8 mouse cellular contexts compared by ENCODE assay signal in the genomic region with DNA sequence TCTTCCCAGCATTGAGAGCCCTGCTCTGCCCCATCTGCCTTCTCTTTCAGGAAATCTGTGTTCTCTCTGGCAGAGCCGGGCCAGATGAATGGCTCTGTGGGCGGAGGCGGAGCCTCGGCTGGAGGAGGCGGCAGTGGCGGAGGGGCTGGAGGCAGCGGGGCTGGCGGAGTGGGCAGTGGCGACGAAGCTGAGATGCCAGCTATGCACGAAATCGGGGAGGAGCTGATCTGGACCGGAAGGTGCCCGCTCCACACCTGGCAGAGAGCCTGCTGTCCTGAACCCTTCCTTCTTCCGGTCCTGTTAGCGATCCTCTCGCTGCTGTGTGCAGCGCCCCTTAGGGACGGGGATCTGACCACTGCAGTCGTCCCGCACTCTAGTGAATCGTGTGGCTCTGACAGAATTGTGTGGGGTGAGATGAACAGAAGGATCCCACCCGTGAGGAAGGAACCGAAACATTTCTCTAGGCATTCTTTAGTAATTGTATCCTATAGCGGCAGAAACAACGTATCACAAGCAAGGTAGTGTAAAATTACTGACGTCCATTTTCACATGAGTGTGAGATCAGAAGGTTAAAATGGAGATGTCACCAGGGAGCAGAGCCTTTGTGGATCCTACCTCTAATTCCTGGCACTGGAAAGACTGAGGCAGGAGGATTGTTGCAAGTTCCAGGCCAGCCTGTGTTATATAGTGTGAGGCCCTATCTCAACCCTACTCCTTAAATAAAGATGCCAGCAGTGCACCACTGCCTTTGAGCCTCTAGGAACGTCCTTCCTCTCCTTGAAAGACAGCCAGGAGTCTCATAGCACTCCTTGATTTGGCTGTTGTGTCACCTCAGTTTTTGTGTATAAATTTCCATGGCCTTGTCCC. TPM values are rescaled to one million over a fixed set of nuclear protein-coding genes. Genes with fewer than 3 reads are reported as not detected.
DNase-seq lines count a peak whose midpoint lies in the region; ATAC-seq and TF ChIP-seq lines count a peak whose summit lies in the region.

No protein-coding gene starts in this region.

- H3K4me3 ChIP-seq in G1E (ENCODE audit: low read depth, low read length): peak overlapping the region; percentile 71
- peak overlapping the region; percentile 55 for H3K4me3 ChIP-seq in cerebellum, adult 2 months (replicated peaks; ENCODE audit: insufficient read depth, low read depth, low read length)
- peak overlapping the region; percentile 50 for H3K4me3 ChIP-seq in lung, embryonic 14.5 days (ENCODE audit: low read depth, low read length)

- no peak for DNase-seq in G1E (ENCODE audit: low spot score)
- peak; percentile 90 to 92 for DNase-seq in cerebellum, adult 2 months
- peak; percentile 67 for DNase-seq in forelimb bud, embryonic 11.5 days (ENCODE audit: low read depth, low spot score)
- DNase-seq in heart, postnatal 4 days: peak; percentile 93
- DNase-seq in layer of hippocampus, adult 8-10 months (ENCODE audit: low spot score in 2 of 2): peak; percentile 88 to 90
- peak; percentile 92 for DNase-seq in lung, embryonic 14.5 days
- peak; percentile 88 for DNase-seq in testis, postnatal 14 days (ENCODE audit: low spot score)

- peak overlapping the region; percentile 58 for H3K9ac ChIP-seq in lung, embryonic 14.5 days

- peak; percentile 69; the same call in 1 of the 2 replicates for TF ChIP-seq POLR2A in cerebellum, adult 2 months (IDR thresholded peaks at IDR 0.05; ENCODE audit: borderline replicate concordance, insufficient read depth, low read length)

- no peak for ATAC-seq in G1E (ENCODE audit: extremely low read depth, insufficient number of reproducible peaks, low FRiP score, poor library complexity, severe bottlenecking)
- ATAC-seq in lung, embryonic 14.5 days (ENCODE audit: insufficient read depth): peak; percentile 95
- peak; percentile 65; the same call in 1 of the 2 replicates for ATAC-seq in neutrophil, adult 5-6 weeks (ENCODE audit: extremely low read depth, insufficient number of reproducible peaks, low FRiP score, poor library complexity, severe bottlenecking)

- WGBS in cerebellum, adult 2 months: 2% methylated on average over 28 of the region's 28 CpGs
- WGBS in lung, embryonic 14.5 days: under 1% methylated on average over 28 of the region's 28 CpGs

- H3K36me3 ChIP-seq in G1E (replicated peaks): no peaks in the 10 kb centered on the region
- no peaks in the 10 kb centered on the region for H3K36me3 ChIP-seq in lung, embryonic 14.5 days (ENCODE audit: insufficient read depth)

- H3K4me1 ChIP-seq in G1E (ENCODE audit: insufficient read depth, low read depth, low read length): peaks cover 5% of the 10 kb centered on the region
- H3K4me1 ChIP-seq in cerebellum, adult 2 months (ENCODE audit: control insufficient read depth, insufficient read depth, low read length): no peaks in the 10 kb centered on the region
- H3K4me1 ChIP-seq in lung, embryonic 14.5 days (ENCODE audit: insufficient read depth): no peaks in the 10 kb centered on the region

- peak overlapping the region; percentile 63 for H3K4me2 ChIP-seq in lung, embryonic 14.5 days

- peak overlapping the region; percentile 41; the same call in 1 of the 2 replicates for H3K27ac ChIP-seq in cerebellum, adult 2 months (ENCODE audit: insufficient read depth, low read length)
- H3K27ac ChIP-seq in lung, embryonic 14.5 days (ENCODE audit: low read depth): peak overlapping the region; percentile 67

- H3K27me3 ChIP-seq in G1E (ENCODE audit: insufficient read depth, low read length): peaks cover 36% of the 10 kb centered on the region
- H3K27me3 ChIP-seq in cerebellum, adult 2 months (ENCODE audit: control insufficient read depth, insufficient read depth, low read length): no peaks in the 10 kb centered on the region
- H3K27me3 ChIP-seq in lung, embryonic 14.5 days (ENCODE audit: insufficient read depth, low read length): no peaks in the 10 kb centered on the region

- TF ChIP-seq CTCF in G1E (IDR thresholded peaks at IDR 0.05; ENCODE audit: low read depth, low read length): no peak
- TF ChIP-seq CTCF in cerebellum, adult 2 months (IDR thresholded peaks at IDR 0.05; ENCODE audit: borderline replicate concordance, insufficient read depth, low read depth, low read length): peak; percentile 79
- TF ChIP-seq CTCF in lung, embryonic 14.5 days (IDR thresholded peaks at IDR 0.05; ENCODE audit: low read depth): peak; percentile 79

- no peaks in the 10 kb centered on the region for H3K9me3 ChIP-seq in G1E (replicated peaks)
- H3K9me3 ChIP-seq in lung, embryonic 14.5 days (ENCODE audit: low read depth, low read length): no peaks in the 10 kb centered on the region

RNA-seq across cellular contexts. Expression of a gene that starts 48.7 kb away (rescaled TPM):
- total RNA-seq in G1E (2014; fragmentation: Nextera tagmentation): not detected in 2 replicates
- 0.05 TPM in 1 of 2 replicates, not detected in the other for total RNA-seq in G1E (2017)
- polyA plus RNA-seq in G1E (2012): not detected in 2 replicates
- 2.8 and 5.8 TPM in 2 replicates for polyA plus RNA-seq in cerebellum, adult 2 months (2012; rRNA removed)
- total RNA-seq in heart, postnatal 4 days (2021): under 1 TPM in 1 of 2 experiments, not detected in 1; 0.12 TPM
- 1 to 10 TPM in 2 of 4 experiments, under 1 TPM in 2; 0.21 to 1.5 (median 0.78) TPM for total RNA-seq in layer of hippocampus, adult 8-10 months (2022)
- 0.61 and 0.64 TPM in 2 replicates for polyA plus RNA-seq in lung, embryonic 14.5 days (2014; fragmentation: Nextera tagmentation; extraction: Ambion mirVana)
- total RNA-seq in neutrophil, adult 5-6 weeks (2017): not detected in 2 replicates

RNA-seq across cellular contexts. Expression of a gene that starts 57.3 kb away (rescaled TPM):
- 36.6 and 37.9 TPM in 2 replicates for total RNA-seq in G1E (2014; fragmentation: Nextera tagmentation)
- 26.2 and 31.5 TPM in 2 replicates for total RNA-seq in G1E (2017)
- 35.8 and 39.8 TPM in 2 replicates for polyA plus RNA-seq in G1E (2012)
- polyA plus RNA-seq in cerebellum, adult 2 months (2012; rRNA removed): 13.6 and 15.4 TPM in 2 replicates
- total RNA-seq in heart, postnatal 4 days (2021): 10 to 100 TPM; 10.7 to 15.0 TPM
- total RNA-seq in layer of hippocampus, adult 8-10 months (2022): 10 to 100 TPM in 1 of 4 experiments, 1 to 10 TPM in 3; 5.7 to 10.6 (median 9.5) TPM
- polyA plus RNA-seq in lung, embryonic 14.5 days (2014; fragmentation: Nextera tagmentation; extraction: Ambion mirVana): 41.6 and 47.3 TPM in 2 replicates
- total RNA-seq in neutrophil, adult 5-6 weeks (2017): 8.4 and 10.6 TPM in 2 replicates

RNA-seq across cellular contexts. Expression of a gene that starts 57.4 kb away (rescaled TPM):
- total RNA-seq in G1E (2014; fragmentation: Nextera tagmentation) (111 and 119 TPM in 2 replicates), G1E (2017) (236 and 238 TPM in 2 replicates)
- 142 and 156 TPM in 2 replicates for polyA plus RNA-seq in G1E (2012)
- 16.0 and 16.3 TPM in 2 replicates for polyA plus RNA-seq in cerebellum, adult 2 months (2012; rRNA removed)
- total RNA-seq in heart, postnatal 4 days (2021): 10 to 100 TPM; 32.2 to 34.3 TPM
- total RNA-seq in layer of hippocampus, adult 8-10 months (2022): 10 to 100 TPM; 20.5 to 31.0 (median 26.1) TPM
- 93.1 and 93.6 TPM in 2 replicates for polyA plus RNA-seq in lung, embryonic 14.5 days (2014; fragmentation: Nextera tagmentation; extraction: Ambion mirVana)
- total RNA-seq in neutrophil, adult 5-6 weeks (2017): 245 and 270 TPM in 2 replicates
